Mouse (Mus musculus) liver, adult (tissue): ENCODE results near the gene Olfr410.

Source experiments
- GATA4 ChIP-seq: IDR thresholded peaks from 2 replicates; pipeline ENCODE4 v1.6.1; 2014; ENCODE audit warnings: mild to moderate bottlenecking, low read length; ENCODE audit not compliant: insufficient replicate concordance

Gene Olfr410

DNA sequence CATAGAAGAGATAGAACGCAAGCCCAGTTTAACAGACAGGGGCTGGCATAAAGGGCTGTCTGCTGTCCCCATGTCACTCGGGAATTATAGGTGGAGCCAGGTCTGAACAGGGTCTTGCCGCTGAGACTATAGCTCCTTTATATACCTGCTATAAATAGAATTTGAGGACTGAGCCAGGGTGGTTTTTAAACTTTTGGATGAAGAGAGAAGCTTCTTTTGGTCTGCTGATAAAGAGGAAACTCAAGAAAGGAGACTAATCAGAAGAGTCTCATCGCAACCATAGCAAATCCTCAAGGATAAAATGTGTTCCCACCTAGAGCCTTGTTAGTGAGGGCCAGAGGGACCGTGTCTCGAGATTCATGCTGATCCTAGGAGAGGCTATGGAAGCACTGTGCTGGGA is at the start of gene Olfr410:
Olfr410 (minus strand) TSS at position 101 of the 400 bp plus-strand sequence.
- no peak for TF ChIP-seq GATA4

- no peak for TF ChIP-seq GATA4
These were observed 49.4 kb upstream of the Olfr410 start for GRCm38 (mm10) chr11:74387203-74387602.

DNA sequence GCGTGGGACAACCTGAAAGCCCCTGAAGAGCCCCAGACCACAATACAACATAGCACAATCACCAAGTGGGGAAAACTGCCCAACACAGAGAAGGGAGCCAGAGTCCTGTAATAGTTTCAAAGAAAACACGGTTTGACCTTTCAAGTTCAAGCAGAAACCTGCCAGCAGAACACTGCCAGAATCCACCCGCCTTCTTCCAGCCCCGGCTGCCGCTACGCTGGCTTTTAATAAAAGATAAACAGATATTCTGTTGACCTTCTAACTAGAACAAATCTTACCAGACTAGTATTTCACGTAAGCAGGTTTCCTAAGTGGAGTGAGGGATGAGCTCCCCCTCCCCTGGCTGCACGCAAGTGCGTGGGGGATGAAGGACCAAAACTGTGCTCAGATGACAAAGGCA is 47.8 kb upstream of the Olfr410 start:
- no peak for TF ChIP-seq GATA4

- no peak for TF ChIP-seq GATA4
These were observed 41.5 kb upstream of the Olfr410 start for GRCm38 (mm10) chr11:74379166-74379873.

DNA sequence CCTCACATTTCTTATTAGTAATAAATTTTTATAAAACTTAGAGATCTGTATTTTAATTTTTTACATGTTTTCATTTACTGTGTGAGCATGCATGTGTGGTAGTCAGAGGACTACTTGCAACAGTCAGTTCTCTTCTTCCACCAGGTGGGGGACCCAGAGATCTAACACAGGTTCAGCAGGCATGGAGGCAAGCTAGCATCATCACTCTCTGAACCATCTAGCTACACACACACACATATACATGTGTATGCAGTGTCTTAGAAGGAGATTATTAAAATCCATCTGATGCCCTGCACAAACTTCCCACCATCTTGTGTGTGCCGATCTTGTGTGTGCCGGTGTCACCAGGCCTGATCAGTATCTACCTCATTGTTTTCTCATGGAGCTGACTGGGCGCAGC is 39.0 kb upstream of the Olfr410 start:
- no peak for TF ChIP-seq GATA4

DNA sequence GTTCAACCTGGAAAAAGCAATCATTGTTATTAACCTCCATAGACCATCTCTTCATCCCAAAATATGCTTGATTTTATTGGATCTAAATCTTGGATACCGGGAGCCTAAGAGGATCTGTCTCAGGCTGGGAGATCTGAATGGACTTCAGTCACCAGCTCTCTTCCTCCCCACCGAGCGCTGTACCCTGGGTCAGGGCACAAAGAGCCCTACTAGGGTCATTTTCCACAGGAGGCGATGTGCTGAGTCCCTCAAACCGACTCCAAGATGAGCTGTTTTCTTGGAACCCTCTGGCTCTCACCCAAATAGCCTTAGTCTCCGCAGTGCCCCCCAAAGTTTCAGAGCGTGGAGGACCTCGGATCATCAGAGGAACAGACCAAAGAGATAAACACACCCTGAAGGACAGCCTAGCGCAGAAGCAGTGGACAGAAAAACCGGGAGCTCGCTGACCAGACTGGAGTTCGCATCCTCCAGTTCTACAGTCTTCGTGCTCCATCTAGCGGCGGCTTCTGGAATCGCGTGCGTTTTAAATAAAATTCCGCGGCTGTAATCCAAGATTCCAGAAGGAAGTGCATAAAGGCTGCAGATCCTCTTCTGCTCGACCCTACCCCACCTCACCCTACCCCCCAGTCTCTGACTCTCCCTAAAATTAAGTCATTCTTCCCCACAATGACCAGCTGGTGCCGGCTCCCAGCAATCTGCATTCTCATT is 33.7 kb upstream of the Olfr410 start:
- TF ChIP-seq GATA4, result no peak

GRCm38 (mm10) chr11:74361769-74362168 is 23.9 kb upstream of the Olfr410 start, which contains the start of gene Olfr412:
TSS of gene Olfr412 (plus strand) at chr11:74362069.
- no peak for TF ChIP-seq GATA4

GRCm38 (mm10) chr11:74352550-74352949 is 14.7 kb upstream of the Olfr410 start, which contains the start of gene Olfr411:
TSS of gene Olfr411 (minus strand) at chr11:74352650.
- no peak for TF ChIP-seq GATA4

- TF ChIP-seq GATA4, result no peak
These were observed 9.1 kb downstream of the Olfr410 start for GRCm38 (mm10) chr11:74328781-74329180.

DNA sequence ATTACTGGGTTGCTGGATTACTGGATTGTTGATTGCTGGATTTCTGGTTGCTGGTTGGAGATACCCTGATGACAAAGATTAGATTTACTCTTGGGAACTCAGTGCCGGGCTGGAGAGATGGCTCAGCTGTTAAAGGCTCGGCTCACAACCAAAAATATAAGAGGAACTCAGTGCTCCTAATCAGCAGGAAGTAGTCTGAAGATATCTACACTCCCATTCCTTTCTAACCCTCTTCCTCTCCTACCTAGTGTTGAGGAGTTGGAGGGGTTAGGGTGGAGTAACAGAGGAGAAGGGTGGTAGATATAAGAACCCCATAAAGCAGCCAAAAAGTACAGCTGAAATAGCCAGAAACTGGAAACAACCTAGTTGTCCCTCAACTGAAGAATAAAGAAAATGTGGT is 11.8 kb downstream of the Olfr410 start:
- no peak for TF ChIP-seq GATA4

GRCm38 (mm10) chr11:74287256-74287655 is 50.6 kb downstream of the Olfr410 start:
- no peak for TF ChIP-seq GATA4

DNA sequence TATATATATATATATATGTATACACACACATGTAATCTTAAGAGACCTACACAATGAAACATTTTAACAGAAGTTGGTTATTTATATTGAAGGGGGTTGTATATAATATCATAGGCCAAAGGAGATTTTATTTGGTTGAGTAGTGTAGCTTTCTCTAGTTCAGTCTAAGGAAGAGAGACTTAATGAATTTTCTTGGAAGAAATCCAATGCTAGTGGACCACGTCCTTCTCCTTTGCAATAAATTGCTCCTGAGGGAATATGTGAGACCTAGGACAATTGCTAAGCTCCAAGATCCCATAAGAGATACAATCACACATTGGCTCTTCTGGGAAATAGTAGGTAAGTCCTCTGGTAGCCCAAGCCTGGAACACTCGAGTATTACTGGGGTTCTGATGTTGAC is 54.4 kb downstream of the Olfr410 start, which contains the start of gene Olfr59:
Olfr59 (plus strand) TSS at position 301 of the 400 bp plus-strand sequence.
- no peak for TF ChIP-seq GATA4
